Mouse (Mus musculus) retina, postnatal 7 days (tissue): ENCODE measurements around the gene Prdm11.

Experiments used
- DNase-seq: peaks from one replicate; pipeline ENCODE4 v3.0.0-alpha.2; 2012; ENCODE audit warnings: low read depth, low spot score

Gene Prdm11

GRCm38 (mm10) chr2:92967032-92967838 is 78.7 kb downstream of the Prdm11 start:
- no peak for DNase-seq

GRCm38 (mm10) chr2:92966257-92966656 is 79.7 kb downstream of the Prdm11 start:
- no peak for DNase-seq

- DNase-seq: no peak
Observed at GRCm38 (mm10) chr2:92964345-92964744, 81.6 kb downstream of the Prdm11 start.

- no peak for DNase-seq
Observed at GRCm38 (mm10) chr2:92958640-92959039, 87.3 kb downstream of the Prdm11 start.

- DNase-seq: no peak
Observed at GRCm38 (mm10) chr2:92956943-92957342, 89.0 kb downstream of the Prdm11 start.

GRCm38 (mm10) chr2:92954404-92955114 is 91.4 kb downstream of the Prdm11 start:
- DNase-seq: peak; percentile 51

- no peak for DNase-seq
Observed at GRCm38 (mm10) chr2:92953450-92953849, 92.5 kb downstream of the Prdm11 start.

- no peak for DNase-seq
Observed at GRCm38 (mm10) chr2:92949518-92949917, 96.4 kb downstream of the Prdm11 start.

GRCm38 (mm10) chr2:92948699-92949300 is 97.2 kb downstream of the Prdm11 start:
- no peak for DNase-seq

- DNase-seq: peak; percentile 9
Observed at GRCm38 (mm10) chr2:92947981-92948698, 97.8 kb downstream of the Prdm11 start.

GRCm38 (mm10) chr2:92945824-92946598 is 100.0 kb downstream of the Prdm11 start:
- no peak for DNase-seq

- no peak for DNase-seq
Observed at GRCm38 (mm10) chr2:92945125-92945746, 100.7 kb downstream of the Prdm11 start.

- DNase-seq: no peak
Observed at GRCm38 (mm10) chr2:92944356-92944755, 101.6 kb downstream of the Prdm11 start.

GRCm38 (mm10) chr2:92943406-92943805 is 102.6 kb downstream of the Prdm11 start:
- no peak for DNase-seq

- no peak for DNase-seq
Observed at GRCm38 (mm10) chr2:92941463-92941862, 104.5 kb downstream of the Prdm11 start.

- DNase-seq: no peak
Observed at GRCm38 (mm10) chr2:92940963-92941362, 105.0 kb downstream of the Prdm11 start.

GRCm38 (mm10) chr2:92938827-92939226 is 107.1 kb downstream of the Prdm11 start:
- no peak for DNase-seq

- DNase-seq: no peak
Observed at GRCm38 (mm10) chr2:92938063-92938462, 107.9 kb downstream of the Prdm11 start.

- DNase-seq: no peak
Observed at GRCm38 (mm10) chr2:92935483-92935882, 110.5 kb downstream of the Prdm11 start.

- DNase-seq: no peak
Observed at GRCm38 (mm10) chr2:92934312-92934982, 111.5 kb downstream of the Prdm11 start.
